Mouse (Mus musculus) embryo, embryonic 10.5 days (tissue): Measurements from ENCODE around the gene Spag5.

Source experiments
- DNase-seq: peaks from one replicate; pipeline ENCODE4 v3.0.0-alpha.2; 2015; ENCODE audit warnings: low spot score

Gene Spag5

DNA sequence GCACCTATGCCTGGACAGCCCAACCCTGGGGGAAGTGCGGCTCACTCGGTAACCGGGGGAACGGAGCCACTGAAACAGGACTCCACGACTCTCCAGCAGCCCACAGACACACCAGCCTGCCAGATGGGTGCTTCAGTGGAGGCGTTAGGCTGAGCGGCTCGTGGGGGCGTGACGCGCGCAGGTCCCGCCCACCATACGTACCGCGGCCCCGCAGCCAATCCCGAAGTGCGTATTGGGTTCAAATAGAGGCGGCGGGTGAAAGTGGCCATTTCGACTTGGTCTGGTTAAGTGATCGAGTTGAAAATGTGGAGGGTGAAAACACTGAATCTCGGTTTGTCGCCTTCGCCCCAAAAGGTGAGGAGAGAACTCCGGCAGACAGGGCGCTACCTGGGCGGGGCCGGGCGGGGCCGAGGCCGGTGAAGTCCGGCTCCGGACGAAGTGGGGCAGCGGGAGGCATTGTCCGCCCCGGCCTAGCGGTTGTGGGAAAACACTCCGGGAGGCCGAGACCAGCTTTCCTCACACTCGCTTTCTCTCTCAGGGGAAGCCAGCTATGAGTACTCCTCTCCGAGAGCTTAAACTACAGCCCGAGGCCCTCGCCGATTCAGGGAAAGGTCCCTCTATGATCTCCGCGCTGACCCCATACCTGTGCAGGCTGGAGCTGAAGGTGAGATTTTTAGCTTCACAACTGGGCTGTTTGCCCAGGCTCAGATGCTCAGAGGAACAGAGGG, at the start of gene Spag5:
Gene Spag5, plus strand, starts transcription at position 173 of the 728 bp plus-strand sequence.
- peak; percentile 95 for DNase-seq

DNA sequence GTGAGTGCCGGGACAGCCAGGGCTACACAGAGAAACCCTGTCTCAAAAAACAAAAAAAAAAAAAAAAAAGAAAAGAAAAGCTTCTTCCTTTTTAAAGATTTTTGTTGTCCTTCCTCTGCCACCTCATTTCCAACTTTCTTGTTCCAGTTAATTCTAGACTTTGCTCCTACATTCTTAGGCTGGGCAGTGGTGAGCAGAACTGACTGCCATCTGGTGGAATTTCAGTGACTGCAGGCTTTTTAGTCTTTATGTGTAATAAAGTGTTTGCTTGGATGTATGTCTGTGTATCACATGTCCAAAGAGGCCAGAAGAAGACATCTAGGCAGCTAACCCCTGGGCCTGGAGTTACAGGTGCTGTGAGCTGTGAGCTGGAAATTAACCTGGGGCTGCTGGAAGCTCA, 44.7 kb upstream of the Spag5 start:
- no peak for DNase-seq

DNA sequence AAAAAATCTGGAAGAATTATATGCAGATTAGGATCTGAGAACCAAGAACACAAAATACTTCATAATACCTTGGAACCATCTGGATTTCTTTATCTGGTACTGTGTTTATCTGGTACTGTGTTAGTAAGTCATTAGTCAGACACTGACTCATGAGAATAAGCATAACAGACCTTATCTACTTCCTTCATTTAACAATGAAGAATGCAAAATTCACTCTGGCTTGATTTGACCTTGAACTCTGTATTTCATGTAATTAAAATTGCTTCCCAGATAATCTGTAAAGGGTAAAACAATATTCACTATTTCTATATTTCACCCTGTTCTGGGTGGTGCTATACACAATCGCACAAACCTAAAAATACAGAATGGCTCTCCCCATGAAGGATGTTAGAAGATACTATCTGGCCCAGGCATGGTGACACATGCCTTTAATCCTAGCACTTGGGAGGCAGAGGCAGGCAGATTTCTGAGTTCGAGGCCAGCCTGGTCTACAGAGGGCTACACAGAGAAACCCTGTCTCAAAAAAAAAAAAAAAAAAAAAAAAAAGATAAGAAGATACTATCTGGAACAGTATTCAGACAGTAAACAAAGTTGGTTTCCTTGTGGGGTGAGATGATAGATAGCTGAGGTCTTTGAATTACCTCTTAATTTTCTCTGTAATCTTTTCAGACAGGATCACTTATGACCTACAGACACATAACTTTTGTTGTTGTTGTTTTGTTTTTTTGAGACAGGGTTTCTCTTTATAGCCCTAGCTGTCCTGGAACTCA, 40.7 kb upstream of the Spag5 start:
- DNase-seq: no peak

DNA sequence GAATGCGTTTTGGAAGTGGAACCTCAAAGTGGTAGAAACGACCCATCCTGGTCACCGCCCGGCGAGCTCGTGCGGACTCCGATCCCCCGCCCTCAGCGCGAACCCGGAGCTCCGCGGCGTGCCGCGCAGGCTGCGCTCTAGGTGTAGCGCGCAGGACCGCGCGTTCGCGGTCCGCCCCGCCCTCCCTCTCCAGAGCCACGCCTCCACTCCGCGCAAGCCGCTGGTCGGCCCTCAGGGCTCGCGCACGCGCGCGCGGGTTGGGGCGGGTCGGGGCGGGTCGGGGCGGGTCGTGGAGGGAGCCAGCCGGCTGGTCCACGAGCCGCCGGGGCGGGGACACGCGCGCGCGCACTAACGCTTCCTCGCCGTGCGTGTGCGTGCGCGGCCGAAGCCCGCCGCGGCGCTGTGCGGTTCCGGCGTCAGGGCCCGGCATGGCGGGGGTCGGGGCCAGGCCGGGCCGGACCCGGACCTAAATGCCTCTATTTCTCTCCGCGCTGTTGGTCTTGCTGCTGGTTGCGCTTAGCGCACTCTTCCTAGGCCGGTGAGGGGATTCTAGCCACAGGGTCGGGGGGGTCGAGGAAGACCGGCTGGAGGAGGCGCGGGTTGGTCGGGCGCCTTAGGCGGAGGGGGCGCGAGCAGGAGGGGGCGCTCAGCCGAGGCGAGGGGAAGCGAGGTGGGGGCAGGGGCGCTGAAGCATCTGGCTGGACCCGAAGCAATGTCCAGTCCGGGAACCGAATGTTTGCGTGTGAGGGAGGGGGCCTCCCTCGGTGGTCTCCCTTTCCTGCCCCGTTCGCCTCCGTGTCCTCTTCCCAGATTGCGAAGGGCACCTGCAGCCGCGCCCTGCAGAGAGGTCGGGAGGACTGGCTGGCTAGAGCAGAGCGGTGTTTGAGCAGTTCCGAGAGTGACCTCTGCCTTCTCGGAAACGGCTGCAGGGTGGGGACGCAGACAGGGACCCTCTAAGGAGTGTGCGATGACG, 39.7 kb upstream of the Spag5 start, which contains the start of gene 2610507B11Rik:
Gene 2610507B11Rik, plus strand, starts transcription at position 373 of the 973 bp plus-strand sequence.
- peak; percentile 93 for DNase-seq

DNA sequence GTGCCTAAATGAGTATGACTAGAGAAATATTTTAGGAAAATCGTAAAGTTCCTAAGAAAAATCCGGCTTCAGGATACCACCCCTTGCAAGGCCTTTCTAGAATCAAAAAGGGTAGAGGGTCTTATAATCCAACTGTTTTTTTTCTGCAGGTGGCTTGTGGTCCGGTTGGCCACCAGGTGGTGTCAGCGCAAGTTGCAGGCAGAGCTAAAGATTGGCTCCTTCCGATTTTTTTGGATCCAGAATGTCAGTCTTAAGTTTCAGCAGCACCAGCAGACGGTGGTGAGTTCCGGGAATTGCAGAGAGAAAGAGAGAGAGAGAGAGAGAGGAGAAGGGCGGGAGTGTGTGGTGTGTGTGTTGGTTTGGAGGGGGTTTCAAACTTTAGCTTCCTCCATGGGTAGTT, 38.8 kb upstream of the Spag5 start:
- DNase-seq: peak; percentile 82

DNA sequence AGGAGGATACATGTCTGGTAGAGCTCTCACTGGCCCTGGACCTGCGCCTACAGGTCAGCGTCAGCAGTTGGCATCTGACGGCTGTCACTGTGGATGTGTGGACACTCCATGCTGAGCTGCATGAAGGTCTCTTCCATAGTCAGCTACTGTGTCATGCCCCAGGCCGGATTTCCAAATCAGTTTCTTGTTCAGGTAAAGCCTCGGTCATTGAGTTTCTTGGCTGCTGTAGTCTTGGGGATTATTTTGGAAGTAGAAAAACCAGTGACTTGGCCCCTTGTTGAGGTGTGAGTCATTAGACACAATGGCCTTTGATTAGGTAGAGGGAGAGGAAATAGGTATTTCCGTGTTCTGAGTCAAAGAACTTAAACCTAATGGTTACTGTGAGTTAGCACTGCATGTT, 35.8 kb upstream of the Spag5 start:
- no peak for DNase-seq

DNA sequence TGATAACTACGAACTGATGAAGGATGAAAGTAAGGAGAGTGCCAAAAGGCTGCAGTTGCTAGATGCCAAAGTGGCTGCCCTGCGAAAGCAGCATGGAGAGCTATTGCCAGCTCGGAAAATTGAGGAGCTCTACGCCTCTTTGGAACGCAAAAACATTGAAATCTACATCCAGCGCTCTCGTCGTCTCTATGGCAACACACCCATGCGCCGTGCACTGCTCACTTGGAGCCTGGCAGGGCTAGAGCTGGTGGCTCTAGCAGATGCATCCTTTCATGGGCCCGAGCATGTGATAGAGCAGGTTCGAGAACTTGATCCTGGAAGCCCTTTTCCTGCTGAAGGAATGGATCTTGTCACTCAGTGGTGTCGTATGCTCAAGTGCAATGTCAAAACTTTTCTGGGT, 29.3 kb upstream of the Spag5 start:
- DNase-seq: no peak

DNA sequence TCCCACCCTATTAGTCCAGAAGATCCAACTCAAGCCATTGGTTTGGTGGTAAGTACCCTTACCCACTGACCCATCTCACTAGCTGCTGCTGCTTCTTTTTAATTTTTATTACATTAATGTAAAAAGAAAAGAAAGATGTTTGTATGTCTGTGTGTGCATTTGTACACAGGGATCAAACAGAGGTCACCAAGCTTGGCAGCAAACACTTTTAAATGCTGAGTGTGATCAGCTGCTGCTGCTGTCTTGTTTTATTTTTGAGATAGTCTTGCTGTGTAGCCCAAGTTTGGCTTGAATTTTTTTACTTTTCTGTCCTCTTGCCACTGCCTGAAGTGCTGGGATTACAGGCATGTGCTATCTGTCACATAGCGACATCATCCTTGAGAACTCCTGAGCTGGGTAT, 25.7 kb upstream of the Spag5 start:
- DNase-seq: no peak

DNA sequence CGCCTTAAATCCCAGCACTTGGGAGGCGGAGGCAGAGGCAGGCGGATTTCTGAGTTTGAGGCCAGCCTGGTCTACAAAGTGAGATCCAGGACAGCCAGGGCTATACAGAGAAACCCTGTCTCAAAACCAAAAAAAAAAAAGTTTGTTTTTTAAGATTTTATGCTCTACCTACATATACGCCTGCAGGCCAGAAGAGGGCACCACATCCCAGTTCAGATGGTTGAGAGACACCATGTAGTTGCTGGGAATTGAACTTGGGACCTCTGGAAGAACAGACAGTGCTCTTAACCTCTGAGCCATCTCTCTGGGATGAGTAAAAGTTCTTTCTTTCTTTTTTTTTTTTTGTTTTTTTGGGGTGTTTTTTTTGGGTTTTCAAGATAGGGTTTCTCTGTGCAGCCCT, 25.2 kb upstream of the Spag5 start:
- DNase-seq: peak; percentile 13

DNA sequence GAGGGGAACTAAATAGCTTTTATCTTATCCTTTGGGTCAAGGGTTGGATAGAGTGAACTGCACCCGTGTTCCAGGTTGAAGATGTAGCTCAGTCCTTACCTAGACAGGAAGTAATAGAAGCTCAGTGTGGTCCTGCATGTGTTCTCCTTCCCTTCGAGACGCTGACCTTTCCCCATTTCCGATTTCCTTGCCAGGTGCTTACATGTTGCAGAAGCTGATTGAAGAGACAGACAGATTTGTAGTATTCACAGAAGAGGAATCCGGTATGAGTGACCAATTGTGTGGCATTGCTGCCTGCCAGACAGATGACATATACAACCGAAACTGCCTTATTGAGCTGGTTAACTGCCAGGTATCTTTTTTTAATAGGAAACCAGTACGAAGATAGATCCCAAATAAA, 22.5 kb upstream of the Spag5 start:
- DNase-seq: no peak

DNA sequence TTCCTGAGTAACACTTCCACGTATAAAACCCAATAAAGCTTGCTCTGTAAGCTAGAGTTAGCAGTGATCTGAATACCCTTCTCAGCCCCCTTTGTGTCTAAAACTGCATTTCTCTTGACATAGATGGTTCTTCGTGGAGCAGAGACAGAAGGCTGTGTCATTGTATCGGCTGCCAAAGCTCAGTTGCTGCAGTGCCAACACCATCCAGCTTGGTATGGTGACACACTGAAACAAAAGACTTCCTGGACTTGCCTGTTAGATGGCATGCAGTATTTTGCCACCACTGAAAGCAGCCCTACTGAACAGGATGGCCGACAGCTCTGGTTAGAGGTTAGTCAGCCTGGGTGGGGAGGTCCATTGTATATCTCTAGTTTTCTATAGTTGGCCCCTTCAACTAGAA, 21.7 kb upstream of the Spag5 start:
- DNase-seq: no peak

DNA sequence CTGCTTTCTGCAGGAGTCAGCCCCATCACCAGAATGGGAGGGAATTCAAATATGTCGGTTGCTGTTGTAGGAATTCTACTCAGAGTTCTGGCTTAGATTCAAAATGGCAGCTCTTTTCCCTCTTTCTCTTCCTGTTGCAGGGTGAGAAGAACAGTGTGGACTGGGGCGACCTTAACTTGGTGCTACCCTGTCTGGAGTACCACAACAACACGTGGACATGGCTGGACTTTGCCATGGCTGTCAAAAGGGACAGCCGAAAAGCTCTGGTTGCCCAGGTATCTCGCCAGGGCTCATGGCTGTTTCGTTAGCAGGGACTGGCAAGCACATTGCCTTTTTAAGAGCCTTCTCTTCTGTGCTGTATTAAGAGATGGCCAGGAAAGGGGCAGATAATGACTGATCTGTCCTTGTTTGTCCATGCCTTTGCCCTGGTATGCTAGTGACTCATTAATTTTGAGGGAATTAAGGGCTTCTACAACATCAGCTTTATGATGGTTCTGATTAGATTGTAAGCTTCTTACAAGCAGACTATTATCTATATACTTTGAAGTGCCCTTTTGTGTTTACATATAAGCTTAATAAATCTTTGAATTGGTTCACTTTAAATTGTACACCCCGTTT, 12.1 kb upstream of the Spag5 start:
- no peak for DNase-seq

DNA sequence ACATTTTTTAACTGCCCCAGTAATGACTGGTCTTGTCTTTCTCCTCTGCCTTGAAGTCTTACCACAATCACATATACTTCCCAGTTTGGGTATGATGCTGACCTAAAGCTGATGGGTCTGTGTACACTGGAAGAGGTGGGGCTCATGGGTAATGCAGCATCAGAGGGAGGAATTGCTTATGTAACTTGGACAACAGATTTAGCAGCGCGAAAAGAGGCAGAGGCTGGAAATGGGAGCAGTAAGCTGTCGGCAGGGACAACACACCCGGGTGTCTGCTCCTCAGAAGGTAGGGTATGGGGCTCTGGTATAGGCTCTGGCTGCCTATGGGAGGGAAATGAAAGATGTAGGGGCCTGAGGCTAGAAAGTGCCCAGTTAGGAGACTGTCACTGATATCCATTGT, 10.7 kb upstream of the Spag5 start, which contains the start of gene BC030499:
Gene BC030499, plus strand, starts transcription at position 188 of the 400 bp plus-strand sequence.
- DNase-seq: no peak

DNA sequence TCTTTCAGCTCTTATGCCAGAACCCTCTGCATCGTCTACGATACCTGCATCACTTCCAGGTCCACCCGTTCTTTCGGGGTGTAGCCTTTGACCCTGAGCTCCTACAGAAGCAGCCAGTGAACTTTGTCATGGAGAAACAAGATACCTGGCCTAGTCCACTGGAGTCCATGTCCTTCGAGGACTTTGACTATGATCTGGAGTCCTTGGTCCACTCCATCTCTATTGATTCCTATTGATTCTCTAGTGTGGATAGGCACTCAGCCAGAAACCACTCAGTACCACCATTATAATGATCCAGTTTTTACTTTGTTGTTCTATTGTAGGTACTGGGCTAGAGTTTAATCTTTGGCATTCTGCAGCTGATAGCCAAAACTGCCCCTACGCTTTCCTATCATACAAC, 6.7 kb upstream of the Spag5 start:
- no peak for DNase-seq

DNA sequence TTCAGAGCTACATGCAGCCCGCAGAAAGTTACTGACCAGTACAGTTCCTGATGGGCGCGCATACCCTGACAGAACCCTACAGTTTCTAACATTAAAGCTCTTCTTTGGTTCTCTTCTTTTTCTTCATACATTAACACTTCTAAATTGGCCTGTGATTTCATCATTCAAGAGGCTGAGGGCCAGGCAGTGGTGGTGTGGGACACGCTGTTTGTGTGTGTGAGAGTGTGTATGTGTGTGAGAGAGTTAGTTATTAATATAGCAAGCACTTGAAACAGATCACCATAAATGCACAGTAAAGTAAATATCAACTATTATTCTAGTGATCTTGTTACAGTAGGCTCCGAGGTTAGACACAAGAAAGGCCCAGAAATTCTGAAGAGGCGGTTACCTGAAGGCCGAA, 412 bp upstream of the Spag5 start:
- DNase-seq: no peak

DNA sequence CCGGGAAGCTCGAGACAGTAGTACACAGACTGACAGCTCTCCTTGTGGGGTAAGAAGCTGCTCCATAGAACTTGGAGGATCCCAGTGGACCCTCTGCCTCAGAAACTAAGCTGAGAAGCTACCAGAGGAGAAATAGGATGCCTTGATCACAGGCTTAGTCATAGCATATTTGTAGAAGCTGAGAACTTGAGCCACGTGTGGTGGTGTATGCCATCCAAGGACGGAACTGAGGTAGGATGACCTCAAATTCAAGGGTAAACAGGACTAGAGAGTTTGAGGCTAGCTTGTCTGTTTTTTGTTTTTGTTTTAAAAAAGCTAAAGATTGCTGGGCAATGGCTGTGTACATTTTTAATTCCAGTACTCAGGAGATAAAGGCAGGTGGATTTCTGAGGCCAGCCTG, 3.9 kb downstream of the Spag5 start:
- DNase-seq: no peak

DNA sequence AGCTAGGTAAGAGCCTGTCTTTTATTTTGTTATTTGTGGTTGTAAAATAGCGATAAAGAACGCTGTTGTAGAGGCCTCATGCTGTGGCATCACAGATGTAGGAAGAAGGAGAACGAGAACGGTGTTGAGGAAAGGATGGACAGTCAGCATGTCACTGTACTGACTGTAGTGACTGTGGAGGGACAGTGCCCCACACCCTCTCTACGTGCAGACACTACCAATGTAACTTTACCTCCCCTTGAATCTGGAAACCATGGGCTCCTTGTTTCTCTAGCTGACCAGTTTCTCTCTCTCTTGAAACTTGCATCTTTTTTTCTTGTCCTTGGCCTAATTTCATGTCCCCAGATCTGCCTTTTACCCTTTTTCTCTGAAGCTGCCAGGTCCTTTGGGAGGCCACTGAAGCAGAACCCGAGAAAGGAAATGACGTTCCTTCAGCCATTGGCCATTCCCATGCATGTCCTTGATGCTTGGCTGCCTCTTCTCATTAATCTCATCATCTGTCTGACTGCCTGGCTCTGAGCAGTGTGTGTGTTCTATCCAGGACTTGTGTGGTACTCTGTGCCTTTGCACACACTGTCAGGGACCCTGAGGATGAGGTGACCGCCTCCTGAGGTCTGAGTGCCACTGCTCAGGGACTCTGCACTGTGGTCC, 9.7 kb downstream of the Spag5 start:
- DNase-seq: no peak

DNA sequence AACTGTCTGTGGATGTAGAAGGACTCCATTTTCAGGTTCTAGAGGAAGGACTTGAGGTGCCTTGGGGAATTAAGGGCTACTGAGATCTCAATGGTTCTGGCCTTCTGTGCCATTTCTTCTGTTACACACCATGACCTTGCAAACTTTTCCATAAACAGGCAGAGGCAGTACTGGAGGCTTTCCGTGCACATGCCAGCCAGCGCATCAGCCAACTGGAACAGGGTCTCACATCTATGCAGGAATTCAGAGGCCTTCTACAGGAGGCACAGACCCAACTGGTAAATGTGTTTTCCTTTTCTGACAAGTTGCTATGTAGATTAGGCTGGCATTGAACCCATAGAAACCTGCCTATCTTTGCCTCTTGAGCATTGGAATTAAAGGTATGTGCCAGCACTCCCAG, 12.3 kb downstream of the Spag5 start:
- no peak for DNase-seq

DNA sequence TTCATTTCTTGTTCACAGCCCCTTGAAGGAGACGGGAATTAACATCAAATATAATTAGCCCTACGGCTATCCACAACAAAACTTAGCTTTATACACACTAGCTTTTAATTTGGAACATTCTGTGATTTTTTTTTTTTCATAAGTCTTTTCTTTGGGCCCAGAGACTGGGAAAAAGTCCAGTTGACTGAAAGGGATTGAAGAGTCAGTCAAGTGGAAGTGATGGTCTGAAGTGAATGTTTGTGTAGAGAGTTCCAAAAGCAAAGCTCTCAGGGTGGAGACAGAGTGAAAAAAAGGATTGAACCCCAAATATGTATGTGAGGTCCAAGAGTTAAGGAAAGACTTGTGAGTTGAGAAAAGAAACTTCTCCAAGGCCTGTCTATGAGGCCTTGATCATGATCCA, 17.1 kb downstream of the Spag5 start:
- DNase-seq: no peak

DNA sequence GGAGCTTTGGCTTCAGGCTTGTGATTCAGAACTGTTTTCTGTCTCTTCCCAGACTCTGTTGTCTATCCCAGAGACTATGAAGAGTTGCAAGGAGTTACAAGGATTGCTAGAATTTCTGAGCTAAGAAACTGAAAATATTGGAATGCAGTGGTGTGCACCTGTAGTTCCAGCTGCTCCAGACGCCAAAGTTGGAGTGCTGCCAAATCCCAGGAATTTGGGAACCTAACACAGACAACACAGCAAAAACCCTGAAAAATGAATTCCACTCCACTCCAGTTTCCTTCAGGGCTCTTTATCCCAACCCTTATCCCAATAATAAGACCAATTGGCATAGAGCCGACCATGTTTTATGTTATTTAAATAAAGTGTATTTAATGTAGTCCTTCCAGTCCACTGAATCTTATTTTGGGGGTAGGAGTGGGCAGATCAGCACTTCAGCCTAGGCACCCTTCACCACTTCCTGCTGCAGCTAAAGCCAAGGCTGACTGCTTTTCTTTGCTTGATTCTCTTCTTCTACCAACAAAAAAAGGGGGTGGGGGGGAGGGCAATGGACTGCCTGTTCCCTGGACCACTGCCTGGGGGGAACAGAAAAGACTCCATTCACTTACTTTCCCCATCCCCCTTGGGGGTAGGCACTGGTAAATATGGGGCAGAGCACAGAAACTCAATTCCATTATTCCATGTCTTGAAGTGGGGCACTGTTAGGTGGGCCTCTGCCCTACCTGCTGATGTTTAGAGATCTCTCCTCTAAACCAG, 20.9 kb downstream of the Spag5 start:
- no peak for DNase-seq

DNA sequence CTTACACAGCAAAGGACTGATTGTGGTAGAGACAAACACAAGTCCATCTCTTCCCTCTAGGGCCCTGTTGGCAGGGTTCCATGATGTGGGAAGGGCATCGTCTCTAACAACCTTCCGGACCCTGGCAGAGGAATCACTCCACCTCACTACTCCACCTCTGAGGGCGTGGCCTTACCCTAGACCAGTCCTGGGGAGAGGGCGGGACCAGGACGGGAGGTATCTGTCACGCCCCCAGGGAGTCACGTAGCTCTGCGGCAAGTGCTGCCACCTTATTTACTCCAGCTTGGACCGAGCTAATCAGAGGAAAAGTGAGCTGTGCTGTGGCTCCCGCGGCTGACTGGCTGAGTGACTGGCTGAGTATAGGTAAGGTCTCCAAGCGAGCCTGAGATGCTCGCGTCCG, 21.5 kb downstream of the Spag5 start, which contains the start of gene Aldoc:
Gene Aldoc, plus strand, starts transcription at position 109 of the 400 bp plus-strand sequence.
- DNase-seq: peak; percentile 82
